Mouse (Mus musculus) skeletal muscle tissue, adult 2 months (tissue): ENCODE results near the gene Pnma3.
"Not testable (repeated sequence)": the region's sequence is repeated elsewhere in the genome, so short reads cannot be mapped to it uniquely, and the experiment has no call there.

Source experiments
- DNase-seq: peaks from one replicate; pipeline ENCODE4 v3.0.0-alpha.2; 2012; ENCODE audit warnings: low read depth, low spot score

Gene Pnma3

GRCm38 (mm10) chrX:73064415-73064793, at the start of gene Pnma3:
Pnma3 (plus strand) TSS chrX:73064787.
- DNase-seq, result no peak

DNA sequence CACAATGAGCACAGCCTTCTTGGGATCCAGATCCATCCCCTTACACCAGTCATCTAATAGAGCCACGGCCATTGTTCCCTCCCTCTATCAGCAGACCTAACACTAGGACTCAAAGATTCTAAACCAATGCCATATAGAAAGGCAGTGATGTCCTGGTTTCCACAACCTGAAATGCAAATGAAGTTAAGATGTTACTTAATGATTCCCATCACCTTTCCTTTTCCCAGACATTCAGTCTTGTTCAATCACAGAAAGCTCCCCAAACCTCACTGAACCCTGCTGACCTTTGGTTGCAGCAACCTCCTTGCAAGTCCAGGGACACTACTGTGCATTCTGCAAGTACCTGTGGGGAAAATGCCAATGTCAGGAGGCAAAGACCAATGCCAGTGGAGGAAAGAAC, 27.6 kb upstream of the Pnma3 start, which contains the start of gene Pnma5:
Gene Pnma5, minus strand, starts transcription at position 101 of the 400 bp plus-strand sequence.
- DNase-seq, result no peak

GRCm38 (mm10) chrX:73038831-73039230, 25.8 kb upstream of the Pnma3 start:
- no peak for DNase-seq

DNA sequence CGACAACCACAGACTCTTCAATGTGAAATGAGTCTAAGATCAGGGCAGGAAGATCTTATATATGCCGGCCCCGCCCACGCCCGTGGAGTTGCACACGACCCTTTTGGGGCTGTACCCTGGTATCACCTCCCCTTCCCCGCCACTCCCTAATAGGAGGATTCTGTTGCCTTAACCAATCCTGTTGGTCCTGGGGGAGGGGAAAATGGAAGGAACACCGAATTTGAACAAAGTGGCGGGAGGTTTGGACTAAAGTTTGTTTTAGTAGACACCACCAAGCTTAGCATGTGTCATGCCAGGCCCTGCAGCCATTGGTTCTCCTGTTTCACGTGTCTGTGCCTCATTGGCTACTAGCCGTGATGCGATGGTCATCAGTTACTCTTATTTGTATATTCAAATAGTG, 24.9 kb upstream of the Pnma3 start:
- no peak for DNase-seq

DNA sequence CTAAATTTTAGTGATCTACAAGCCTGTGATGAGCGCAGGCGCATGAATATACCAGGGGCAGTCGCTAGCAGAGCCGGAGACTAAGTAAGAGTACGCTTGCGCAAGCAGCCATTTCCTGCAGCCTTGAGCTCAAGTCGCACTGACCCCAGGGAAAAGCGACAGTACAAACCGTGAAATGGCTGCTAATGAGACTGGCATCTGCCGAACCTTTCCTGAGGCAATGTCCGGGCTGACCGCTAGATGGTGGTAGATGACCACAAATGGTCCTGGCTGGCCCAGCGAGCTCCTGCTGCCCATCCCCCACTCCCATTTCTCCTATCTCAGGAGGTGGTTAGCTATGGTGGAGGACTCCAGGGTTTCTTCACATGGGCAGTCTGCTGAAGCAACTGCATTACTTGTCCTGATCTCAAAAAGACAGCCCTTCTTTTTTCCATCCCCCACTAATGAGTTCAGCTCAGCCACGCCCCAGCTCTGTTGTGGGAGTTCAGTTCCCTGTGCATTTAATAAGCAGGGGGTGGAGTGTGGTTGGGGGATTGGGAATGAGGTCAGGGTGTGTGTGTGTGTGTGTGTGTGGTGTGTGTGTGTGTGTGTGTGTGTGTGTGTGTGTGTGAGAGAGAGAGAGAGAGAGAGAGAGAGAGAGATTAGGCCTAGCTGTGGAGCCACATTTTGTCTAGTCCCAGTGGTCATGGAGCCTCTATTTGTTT, 10.6 kb upstream of the Pnma3 start:
- peak; percentile 91 for DNase-seq

- no peak for DNase-seq
Measured at GRCm38 (mm10) chrX:73061528-73061927, 3.1 kb upstream of the Pnma3 start.

DNA sequence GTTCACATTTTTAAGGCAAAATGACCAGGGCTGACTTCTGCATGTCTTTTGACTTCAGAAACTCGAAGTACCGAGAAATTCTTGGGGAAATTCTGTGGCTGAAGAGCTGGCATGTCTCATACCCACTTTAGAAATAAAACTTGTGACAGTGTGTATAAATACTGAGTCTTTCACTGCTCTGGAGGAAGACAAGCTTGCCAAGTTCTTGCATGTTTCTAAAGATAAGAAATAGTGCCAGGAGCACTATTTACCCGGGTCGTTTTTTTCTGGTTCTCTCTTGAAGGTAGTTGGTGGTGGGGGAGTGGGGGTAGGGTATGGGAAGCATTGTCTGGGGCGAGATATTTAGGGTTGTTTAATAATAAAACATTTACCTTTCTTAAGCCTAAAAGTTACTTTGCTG, 2.3 kb upstream of the Pnma3 start:
- no peak for DNase-seq

- no peak for DNase-seq
Measured at GRCm38 (mm10) chrX:73063512-73064414, 824 bp upstream of the Pnma3 start.

DNA sequence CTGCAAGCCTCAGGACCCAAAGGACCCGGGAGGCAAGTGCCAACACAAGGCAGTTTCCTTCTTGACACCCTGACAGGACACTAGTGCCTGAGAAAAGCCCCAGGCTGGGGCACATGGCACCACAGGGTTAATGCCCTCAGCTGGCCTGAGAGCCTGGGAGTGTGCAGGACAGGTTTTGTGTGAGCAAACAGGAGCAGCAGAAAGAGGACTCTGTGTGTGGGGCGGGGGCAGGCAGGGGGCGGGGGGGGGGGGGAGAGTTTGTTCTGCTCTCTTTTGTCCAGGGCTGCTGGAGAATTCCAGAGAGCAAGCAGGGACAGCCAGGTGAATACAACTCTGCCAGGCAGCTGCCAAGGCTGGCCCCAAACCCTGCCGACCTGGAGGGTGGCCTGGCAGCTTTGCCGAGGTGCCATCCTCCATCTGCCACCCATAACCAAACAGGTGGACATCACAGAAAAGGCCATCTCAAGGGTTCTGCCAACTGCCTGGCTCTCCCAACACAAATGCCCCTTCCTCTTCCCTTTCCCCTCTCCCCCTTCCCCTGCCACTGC, 2.3 kb downstream of the Pnma3 start:
- not testable (repeated sequence) for DNase-seq

DNA sequence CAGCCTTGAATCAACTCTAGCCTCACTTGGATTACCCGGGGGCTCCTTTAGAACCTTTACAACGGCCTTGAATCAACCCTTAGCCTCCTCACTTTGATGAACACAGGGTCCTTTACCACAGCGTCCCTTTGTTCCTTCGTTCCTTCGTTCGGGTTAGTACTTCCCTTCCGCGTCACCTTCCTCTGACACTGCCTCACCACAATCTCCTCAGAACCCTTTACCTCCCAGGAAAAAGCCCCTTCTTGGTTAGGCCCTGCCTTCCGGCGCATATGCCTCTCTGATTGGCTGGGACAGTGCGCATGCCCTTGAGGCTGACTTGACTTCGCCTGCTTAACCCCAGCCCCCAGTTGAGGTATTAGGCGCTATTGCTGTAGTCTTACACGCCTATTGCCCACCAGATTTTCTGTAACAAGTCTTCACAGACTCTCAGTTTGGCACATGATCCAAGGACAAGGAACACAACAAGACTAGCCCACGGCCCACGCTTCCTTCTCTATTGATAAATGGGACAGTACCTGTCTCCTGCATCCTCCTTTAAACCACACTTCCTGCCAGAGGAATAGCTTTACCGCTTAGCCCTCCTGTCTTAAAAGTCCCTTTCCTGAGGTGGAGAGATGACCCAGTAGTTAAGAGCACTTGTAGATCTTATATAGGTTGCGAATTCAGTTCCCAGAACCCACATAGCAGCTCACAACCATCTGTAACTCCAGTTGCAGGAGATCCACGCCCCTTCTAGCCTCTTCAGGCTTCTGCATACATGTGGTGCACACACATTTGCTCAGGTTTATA, 17.9 kb downstream of the Pnma3 start, which contains the start of gene Xlr4a:
Gene Xlr4a, minus strand, starts transcription at position 212 of the 789 bp plus-strand sequence.
- DNase-seq, result not testable (repeated sequence)

DNA sequence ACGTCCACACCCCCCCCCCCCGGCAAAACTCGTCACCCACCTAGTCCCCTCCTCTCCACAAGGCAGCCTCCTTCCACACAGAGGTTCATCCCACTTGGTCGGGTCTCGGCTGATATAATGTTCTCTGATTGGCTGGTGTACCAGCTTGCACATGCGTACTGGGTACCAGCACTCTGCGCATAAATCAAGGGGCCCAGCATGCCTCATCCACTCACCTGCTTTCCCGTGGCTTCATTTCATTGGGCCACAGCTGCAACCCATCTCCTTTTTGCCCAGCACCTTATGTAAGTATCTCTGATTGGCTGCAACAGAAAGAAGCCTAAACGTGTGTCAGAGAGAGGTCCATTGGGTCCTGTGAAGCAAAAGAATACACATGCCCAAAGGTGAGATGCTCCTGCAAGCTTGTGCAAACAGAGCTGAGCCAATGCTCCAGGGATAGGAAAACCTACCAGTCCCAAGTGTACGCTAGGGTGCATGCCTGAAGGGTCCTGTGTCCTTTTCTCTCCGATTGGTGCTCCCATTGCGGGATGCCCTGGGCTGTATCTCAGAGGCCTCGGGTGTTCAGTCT, 32.4 kb downstream of the Pnma3 start, which contains the start of gene Xlr3a:
Gene Xlr3a, minus strand, starts transcription at position 155 of the 568 bp plus-strand sequence.
- peak; percentile 0 for DNase-seq

- not testable (repeated sequence) for DNase-seq
Measured at GRCm38 (mm10) chrX:73116747-73117146, 52.2 kb downstream of the Pnma3 start, which contains the start of gene Gm14685. Gm14685 (plus strand) TSS chrX:73117047.
